Mouse (Mus musculus) hindbrain, embryonic 10.5 days (tissue): ENCODE data around the gene Coro7. TPM values are rescaled to one million over a fixed set of nuclear protein-coding genes. Genes with fewer than 3 reads are reported as not detected.
"Not testable (repeated sequence)": the region's sequence is repeated elsewhere in the genome, so short reads cannot be mapped to it uniquely, and the experiment has no call there.

Experiments
- DNase-seq: peaks from one replicate; pipeline ENCODE4 v3.0.0-alpha.2; 2017; ENCODE audit warnings: low spot score
- H3K27ac ChIP-seq: fragments of 300-500 bp; sonication (generic); 2 replicates; pipeline ENCODE4 v1.5.1; 2016; ENCODE audit warnings: mild to moderate bottlenecking, moderate library complexity
- H3K27me3 ChIP-seq: fragments of 300-500 bp; sonication (generic); 2 replicates; pipeline ENCODE4 v1.6.1; 2016; ENCODE audit warnings: mild to moderate bottlenecking; ENCODE audit not compliant: poor library complexity, insufficient read depth, severe bottlenecking
- H3K36me3 ChIP-seq: fragments of 300-500 bp; sonication (generic); 2 replicates; pipeline ENCODE4 v1.6.1; 2016; ENCODE audit warnings: mild to moderate bottlenecking, moderate library complexity
- H3K4me1 ChIP-seq: fragments of 300-500 bp; sonication (generic); replicated peaks from 2 replicates; pipeline ENCODE4 v1.6.1; 2016; ENCODE audit warnings: mild to moderate bottlenecking
- H3K4me3 ChIP-seq: fragments of 300-500 bp; sonication (generic); 2 replicates; pipeline ENCODE4 v1.5.1; 2016; ENCODE audit warnings: mild to moderate bottlenecking, moderate library complexity
- H3K9me3 ChIP-seq: fragments of 300-500 bp; sonication (generic); 2 replicates; pipeline ENCODE4 v1.6.1; 2016; ENCODE audit warnings: mild to moderate bottlenecking, moderate library complexity
- WGBS: fragments of 180-500 bp; shearing (Covaris S2); methylation state at CpG from one replicate; pipeline ENCODE4 v1.1.7; 2016; 5-methylcytosine and 5-hydroxymethylcytosine counted together
- polyA plus RNA-seq: library from polyadenylated mRNA; unstranded; fragments of >200 nt; fragmentation: Nextera tagmentation; extraction: Ambion mirVana; gene quantifications from 2 replicates; pipeline ENCODE4 v1.2.1, GENCODE M21; 2016

Coro7 gene
- polyA plus RNA-seq, 1 experiment from 2014 or later: 25.5 TPM

DNA sequence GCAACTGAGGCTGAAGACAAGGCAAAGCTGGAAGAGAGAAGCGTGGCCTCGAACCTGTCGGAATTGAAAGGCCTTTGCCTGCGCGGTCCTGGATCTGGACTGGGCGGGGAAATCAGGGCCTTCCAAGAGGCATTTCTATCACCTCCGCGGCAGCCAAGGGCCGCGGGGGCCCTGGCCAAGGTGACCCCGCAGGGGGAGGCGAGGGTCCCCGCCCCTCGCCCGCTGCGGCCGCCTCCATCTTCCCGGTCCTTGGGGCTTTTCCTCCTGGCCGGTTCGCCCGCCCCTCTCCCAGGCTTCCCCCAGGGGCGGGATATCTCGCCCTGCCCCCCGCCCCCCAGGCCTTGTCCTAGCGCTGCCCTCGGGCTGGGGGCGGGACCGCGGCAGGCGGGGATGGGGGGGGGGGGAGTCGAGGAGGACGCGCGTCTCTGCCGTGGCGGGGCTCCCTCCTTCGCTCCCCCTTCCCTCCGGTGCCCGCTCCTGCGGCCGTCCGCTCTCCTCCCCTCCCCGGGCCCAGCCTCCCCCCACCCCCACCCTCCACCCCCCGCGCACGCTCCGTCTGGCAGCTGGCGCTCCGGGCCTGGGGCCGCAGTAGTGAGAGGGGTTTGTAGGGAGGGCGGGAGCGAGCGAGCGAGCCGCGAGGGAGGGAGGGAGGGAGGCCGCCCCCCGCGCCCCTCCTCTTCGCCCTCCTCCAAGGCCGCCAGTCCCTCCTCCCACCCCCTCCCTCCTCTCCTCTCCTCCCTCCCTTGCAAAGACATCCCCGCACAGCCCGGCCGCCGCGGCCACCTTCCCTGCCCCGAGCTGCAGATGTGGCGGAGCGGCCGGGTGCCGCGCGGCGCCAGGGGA, 85.4 kb downstream of the Coro7 start, which contains the start of gene Glis2:
Gene Glis2, plus strand, starts transcription at position 743 of the 843 bp plus-strand sequence.
- Histone ChIP-seq H3K4me3 (peak within 1 kb of the TSS; percentile 90), H3K27me3 (no peaks in the 10 kb centered on the region), H3K27ac (peak within 1 kb of the TSS; percentile 99), H3K9me3 (peaks cover 2% of the 10 kb centered on the region; the same call in 1 of the 2 replicates), H3K4me1 (peaks cover 66% of the 10 kb centered on the region), H3K36me3 (peaks cover 8% of the 10 kb centered on the region)
- DNase-seq: peak; percentile 90
- WGBS: under 1% methylated on average over 59 of the region's 74 CpGs

DNA sequence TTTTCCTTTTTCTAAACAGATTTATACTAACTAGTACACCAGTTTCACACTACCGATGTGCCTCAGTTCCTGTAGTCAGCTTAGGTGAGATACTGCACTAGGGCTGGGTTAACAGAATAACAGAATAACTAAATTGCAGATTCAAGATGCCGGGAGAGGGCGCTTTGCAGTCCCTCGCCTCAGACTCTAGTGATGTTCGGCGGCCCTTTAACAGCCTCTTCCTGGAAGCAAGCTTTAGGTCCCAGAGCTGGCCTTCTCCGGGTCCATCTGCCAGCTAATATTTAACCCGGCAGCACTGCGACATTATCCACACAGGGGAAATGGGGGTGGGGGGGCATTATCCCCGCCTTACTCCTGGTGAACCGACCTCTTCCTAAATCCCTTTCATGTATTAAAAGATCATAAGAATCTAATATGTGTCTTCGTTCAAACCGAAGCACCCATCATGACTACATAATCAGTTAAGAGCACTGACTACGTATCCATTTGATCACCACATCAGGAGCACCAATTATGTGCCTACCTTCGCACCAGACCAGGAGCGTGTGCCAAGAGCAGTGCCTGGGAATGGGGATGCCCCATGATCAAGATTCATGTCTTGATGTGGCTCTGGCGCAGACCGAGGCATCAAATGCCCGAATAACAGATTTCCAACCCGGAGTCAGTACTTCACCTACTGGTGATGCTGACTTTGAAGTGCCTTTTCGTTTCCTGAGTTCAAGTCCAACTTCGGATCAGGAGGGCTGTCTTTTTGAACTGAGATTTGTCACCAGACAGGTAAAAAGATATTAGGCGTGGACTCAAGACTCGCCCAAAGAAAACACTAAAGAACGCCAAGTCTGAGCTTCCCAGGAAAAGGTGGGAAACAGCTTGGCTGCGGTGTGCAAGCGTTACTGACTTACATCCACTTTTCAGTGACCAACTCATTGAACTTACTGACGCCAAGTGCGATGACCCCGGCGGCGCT, 86.4 kb downstream of the Coro7 start:
- DNase-seq: peak; percentile 65
- peak overlapping the region; percentile 90 for H3K4me3 ChIP-seq
- peaks cover 2% of the 10 kb centered on the region; the same call in 1 of the 2 replicates for H3K9me3 ChIP-seq
- peaks cover 56% of the 10 kb centered on the region for H3K4me1 ChIP-seq
- peak overlapping the region; percentile 99 for H3K27ac ChIP-seq
- WGBS: 17% methylated on average over 32 of the region's 32 CpGs
- H3K36me3 ChIP-seq: peaks cover 8% of the 10 kb centered on the region
- no peaks in the 10 kb centered on the region for H3K27me3 ChIP-seq

DNA sequence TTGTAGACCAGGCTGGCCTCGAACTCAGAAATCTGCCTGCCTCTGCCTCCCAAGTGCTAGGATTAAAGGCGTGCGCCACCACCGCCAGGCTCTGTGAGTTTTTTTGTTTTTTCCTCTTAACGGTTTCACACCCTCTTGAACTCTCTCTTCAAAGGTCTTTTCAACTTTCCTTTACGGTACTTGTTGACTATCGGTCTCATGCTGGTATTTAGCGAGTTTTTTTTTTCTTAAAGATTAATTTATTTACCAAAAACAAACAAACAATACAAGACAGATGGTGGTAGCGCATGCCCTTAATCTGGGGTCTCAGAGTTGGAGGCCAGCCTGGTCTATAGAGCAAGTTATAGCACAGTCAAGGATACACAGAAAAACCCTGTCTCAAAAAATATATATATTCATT, 89.3 kb downstream of the Coro7 start:
- H3K27ac ChIP-seq: no peak overlapping the region
- peaks cover 52% of the 10 kb centered on the region for H3K4me1 ChIP-seq
- H3K4me3 ChIP-seq: no peak overlapping the region
- no peak for DNase-seq
- H3K36me3 ChIP-seq: peaks cover 8% of the 10 kb centered on the region
- 96% methylated on average over 9 of the region's 9 CpGs for WGBS
- H3K9me3 ChIP-seq: peaks cover 2% of the 10 kb centered on the region; the same call in 1 of the 2 replicates
- H3K27me3 ChIP-seq: no peaks in the 10 kb centered on the region

DNA sequence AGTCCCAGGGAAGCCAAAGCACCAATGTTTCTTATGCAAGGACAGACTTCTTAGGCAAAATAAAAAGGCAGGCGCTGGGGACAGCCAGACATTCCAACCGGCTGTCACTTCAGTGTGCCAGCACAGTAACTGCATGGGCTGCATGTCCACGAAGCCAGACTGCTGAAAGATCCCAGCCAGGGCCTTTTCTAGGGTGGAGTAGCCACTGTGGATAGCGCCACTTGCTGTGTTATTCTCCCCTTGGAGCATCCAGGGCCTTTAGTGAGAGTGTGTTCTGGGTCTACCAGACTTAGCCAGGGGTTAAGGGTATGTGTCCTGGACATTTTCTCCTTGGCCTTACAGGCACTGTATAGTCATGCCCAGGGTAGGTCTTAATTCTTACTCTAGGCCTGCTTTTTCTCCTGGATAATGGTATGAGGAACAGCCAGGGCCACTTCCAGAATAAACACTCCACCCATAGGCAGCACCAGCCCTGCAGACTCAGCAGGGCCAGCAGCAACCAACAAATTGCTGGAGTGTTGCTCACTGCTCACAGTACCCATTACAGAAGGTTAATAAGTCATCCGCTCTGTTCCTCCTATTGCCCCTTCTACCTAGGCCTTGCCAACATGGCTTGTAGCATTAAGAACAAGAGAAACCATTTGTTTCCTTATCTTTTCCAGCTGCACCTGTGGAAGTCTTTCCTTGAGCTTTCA, 91.9 kb downstream of the Coro7 start:
- Histone ChIP-seq H3K36me3 (peaks cover 8% of the 10 kb centered on the region), H3K9me3 (peaks cover 2% of the 10 kb centered on the region; the same call in 1 of the 2 replicates), H3K4me3 (no peak overlapping the region), H3K27me3 (no peaks in the 10 kb centered on the region), H3K27ac (peak overlapping the region; percentile 91), H3K4me1 (peaks cover 30% of the 10 kb centered on the region)
- 62% methylated on average over 5 of the region's 5 CpGs for WGBS
- DNase-seq: no peak

DNA sequence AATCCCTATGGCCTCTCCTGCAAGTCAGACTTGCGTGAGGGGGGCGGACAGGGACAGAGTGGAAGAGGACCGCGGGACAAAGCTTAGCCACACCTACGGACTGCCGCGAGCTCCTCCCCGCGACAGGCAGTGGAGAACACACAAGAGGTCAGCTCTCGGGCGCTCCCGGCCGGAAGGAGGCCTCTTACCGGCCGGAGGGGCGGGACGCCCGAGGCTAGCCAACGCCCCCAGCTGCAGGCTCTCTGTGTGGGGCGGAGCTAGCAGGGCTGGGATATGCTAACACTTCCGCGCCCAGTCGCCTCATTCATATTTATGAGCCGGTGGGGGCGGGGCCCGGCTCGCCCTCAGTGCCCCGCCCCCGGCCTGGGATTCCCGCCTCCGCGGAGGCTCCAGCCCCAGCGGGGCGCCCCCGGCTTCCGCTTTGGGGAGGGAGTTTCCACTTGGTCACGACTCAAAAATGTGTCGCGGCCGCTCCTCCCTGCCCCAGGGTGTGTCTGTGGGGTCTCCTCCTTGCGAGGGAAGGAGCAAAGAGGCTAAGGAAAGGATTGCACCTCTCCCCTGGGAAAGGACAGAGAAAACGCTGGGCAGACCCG, 93.0 kb downstream of the Coro7 start:
- Histone ChIP-seq H3K27me3 (no peaks in the 10 kb centered on the region), H3K36me3 (peaks cover 8% of the 10 kb centered on the region), H3K4me3 (peak overlapping the region; percentile 54), H3K27ac (peak overlapping the region; percentile 91), H3K4me1 (peaks cover 26% of the 10 kb centered on the region), H3K9me3 (peaks cover 2% of the 10 kb centered on the region; the same call in 1 of the 2 replicates)
- WGBS: under 1% methylated on average over 43 of the region's 43 CpGs
- peak; percentile 98 for DNase-seq

DNA sequence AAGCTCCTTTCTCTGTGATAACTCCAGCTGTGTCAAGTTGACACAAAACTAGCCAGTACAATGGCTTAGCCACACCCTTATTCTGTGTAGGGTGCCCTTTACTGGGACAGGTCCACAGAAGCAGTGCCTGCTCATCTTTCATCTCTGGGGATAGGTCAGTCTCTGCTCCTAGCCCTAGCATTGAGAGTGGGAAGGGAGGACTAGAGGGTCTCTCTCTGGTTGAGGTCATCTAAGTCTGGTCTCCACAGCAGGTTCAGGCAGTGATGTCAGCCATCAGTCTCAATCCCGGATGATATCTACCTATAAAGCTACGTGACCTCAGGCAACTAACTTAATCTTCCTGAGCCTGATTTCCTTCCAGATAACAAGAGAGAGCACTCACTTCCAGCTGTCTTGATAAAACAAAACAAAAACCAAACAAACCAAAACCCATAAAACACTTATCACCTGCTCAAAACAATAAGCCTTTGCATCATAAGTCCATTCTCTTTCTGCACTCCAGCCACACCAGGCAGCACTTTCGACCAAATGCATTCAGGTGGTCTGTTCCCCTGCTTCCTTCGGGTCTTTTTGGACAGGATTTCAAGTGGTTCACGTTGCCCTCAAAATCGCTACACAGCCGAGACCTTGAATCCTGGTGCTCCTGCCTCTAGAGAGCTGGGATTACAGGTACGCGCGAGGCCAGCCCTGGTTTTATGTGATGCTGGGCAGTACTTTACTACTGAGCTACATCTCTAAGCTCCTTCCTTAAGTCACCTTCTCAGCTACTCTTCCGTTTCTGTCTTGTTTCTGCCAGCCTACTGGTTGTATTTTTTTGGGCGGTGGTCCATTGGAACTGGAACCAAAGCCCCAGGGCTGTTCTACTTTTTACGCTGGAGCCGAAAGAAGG, 93.7 kb downstream of the Coro7 start:
- Histone ChIP-seq H3K27me3 (no peaks in the 10 kb centered on the region), H3K4me1 (peaks cover 26% of the 10 kb centered on the region), H3K9me3 (peaks cover 2% of the 10 kb centered on the region; the same call in 1 of the 2 replicates), H3K36me3 (peaks cover 6% of the 10 kb centered on the region), H3K27ac (peak overlapping the region; percentile 91), H3K4me3 (peak overlapping the region; percentile 54)
- DNase-seq: no peak
- WGBS: 10% methylated on average over 14 of the region's 14 CpGs

DNA sequence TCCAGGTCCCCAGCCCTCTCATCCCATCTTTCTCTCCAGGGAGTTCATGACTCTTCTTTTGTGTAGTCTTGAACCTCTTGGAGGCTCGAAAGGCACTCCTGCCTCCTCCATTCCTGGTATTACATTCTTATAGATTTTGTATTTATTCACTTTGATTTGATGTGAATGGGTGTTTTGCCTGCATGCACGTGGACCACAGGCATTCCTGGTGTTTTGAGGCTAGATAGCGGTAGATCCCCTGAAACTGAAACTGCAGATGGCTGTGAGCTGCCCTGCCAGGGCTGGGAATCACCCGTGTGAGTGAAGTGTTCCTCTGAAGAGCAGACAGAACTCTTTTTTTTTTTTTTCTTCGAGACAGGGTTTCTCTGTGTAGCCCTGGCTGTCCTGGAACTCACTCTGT, 95.1 kb downstream of the Coro7 start:
- 76% methylated on average over 5 of the region's 5 CpGs for WGBS
- H3K4me1 ChIP-seq: peaks cover 26% of the 10 kb centered on the region
- no peak overlapping the region for H3K4me3 ChIP-seq
- DNase-seq: no peak
- H3K27ac ChIP-seq: no peak overlapping the region
- no peaks in the 10 kb centered on the region for H3K9me3 ChIP-seq
- H3K36me3 ChIP-seq: no peaks in the 10 kb centered on the region
- no peaks in the 10 kb centered on the region for H3K27me3 ChIP-seq

DNA sequence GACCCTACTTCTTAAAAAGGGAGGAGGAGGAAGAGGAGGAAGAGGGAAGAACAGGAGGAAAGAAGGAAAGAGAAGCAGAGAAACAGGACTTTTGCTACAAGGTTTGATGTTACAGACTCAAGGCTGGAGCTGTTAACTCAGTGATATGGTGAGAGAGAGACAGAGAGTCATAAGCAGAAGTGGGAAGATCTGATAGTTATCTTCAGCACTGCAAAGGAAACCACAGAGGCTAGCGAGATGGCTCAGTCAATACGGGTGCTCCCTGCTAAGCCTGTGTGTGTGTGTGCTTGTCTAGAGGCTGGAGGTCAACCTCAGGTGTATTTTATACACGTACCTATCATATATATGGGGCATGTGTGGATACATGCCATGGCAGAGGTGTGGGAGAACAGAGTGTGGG, 95.8 kb downstream of the Coro7 start:
- WGBS: 87% methylated on average over 3 of the region's 3 CpGs
- DNase-seq: no peak
- Histone ChIP-seq H3K4me3 (no peak overlapping the region), H3K36me3 (no peaks in the 10 kb centered on the region), H3K27me3 (no peaks in the 10 kb centered on the region), H3K4me1 (peaks cover 26% of the 10 kb centered on the region), H3K27ac (0 out of 2 replicates have a peak overlapping the region, but pooled peaks have one; percentile 24), H3K9me3 (no peaks in the 10 kb centered on the region)

DNA sequence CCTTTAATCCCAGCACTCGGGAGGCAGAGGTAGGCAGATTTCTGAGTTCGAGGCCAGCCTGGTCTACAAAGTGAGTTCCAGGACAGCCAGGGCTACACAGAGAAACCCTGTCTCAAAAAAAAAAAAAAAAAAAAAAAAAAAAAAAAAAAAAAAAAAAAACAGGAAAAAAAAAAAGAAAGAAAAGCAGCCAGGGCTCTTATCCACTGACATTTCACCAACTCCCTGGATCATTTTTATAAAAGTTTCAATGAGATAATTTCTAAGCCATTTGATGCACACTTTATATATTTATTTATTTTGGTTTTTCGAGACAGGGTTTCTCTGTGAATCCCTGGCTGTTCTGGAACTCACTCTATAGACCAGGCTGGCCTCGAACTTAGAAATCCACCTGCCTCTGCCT, 98.4 kb downstream of the Coro7 start:
- not testable (repeated sequence) for H3K27me3 ChIP-seq, H3K9me3 ChIP-seq, H3K4me3 ChIP-seq, H3K36me3 ChIP-seq, H3K27ac ChIP-seq, DNase-seq
- WGBS: 97% methylated on average over 4 of the region's 4 CpGs
- peaks cover 12% of the 10 kb centered on the region for H3K4me1 ChIP-seq

DNA sequence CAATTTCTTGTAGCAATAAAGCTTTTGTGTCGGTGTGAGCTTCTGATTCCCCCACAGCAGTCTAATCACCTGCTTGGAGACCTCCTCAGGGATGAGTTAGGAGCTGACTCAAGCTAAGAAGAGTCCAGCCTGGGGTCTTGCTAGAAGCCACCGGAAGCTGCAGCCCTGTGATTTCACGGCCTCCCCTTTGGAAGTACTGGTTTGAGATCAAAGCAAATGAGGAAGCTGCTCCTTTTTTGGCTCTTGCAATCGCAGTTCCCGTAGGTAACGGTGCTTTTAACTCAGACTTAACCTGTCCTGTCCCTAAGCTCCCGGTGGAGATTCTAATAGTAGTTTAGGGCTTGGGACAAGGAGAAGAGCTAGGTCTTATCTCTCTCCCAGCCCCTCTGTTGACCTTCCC, 100.9 kb downstream of the Coro7 start:
- no peaks in the 10 kb centered on the region for H3K9me3 ChIP-seq
- peaks cover 7% of the 10 kb centered on the region for H3K4me1 ChIP-seq
- 79% methylated on average over 7 of the region's 7 CpGs for WGBS
- no peak overlapping the region for H3K4me3 ChIP-seq
- no peak overlapping the region for H3K27ac ChIP-seq
- no peak for DNase-seq
- no peaks in the 10 kb centered on the region for H3K36me3 ChIP-seq
- no peaks in the 10 kb centered on the region for H3K27me3 ChIP-seq

DNA sequence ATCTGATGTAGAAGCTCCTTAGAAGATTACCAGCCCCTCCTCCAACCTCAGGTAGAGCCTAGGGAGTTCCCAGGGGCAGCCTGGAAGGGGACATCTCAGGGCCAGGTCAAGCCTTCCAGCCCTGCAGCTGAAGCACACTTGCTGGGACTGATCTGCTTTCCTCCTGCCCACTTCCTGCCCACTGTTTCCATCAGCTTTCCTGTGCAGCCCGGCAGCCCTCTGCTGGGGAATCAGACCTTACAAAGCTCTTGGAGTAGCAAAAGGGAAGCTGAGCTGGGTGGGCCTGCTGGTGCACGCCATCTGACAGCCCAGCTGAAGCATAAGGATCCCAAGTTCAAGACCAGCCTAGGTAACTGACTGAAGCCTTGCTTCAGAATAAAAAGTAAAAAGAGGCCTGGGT, 102.7 kb downstream of the Coro7 start:
- 60% methylated on average over 2 of the region's 2 CpGs for WGBS

More for the DNA sequence above, 102.7 kb downstream of the Coro7 start:
- Histone ChIP-seq H3K27ac (no peak overlapping the region), H3K9me3 (no peaks in the 10 kb centered on the region), H3K4me3 (no peak overlapping the region), H3K27me3 (no peaks in the 10 kb centered on the region), H3K4me1 (peaks cover 7% of the 10 kb centered on the region), H3K36me3 (no peaks in the 10 kb centered on the region)
- no peak for DNase-seq
